Mouse (Mus musculus) intestine, embryonic 16.5 days (tissue): ENCODE measurements around the gene Abcc10. TPM values are rescaled to one million over a fixed set of nuclear protein-coding genes. Genes with fewer than 3 reads are reported as not detected.

ENCODE experiments used
- ATAC-seq: fragments of 200-750 bp; cut with Nextera tagmentation; 2 replicates; pipeline ENCODE4 v1.8.0; 2017; ENCODE audit warnings: moderate TSS enrichment, moderate library complexity
- H3K27ac ChIP-seq: fragments of 300-500 bp; sonication (generic); 2 replicates; pipeline ENCODE4 v1.5.1; 2014; ENCODE audit warnings: mild to moderate bottlenecking, low read length
- H3K27me3 ChIP-seq: fragments of 300-500 bp; sonication (generic); replicated peaks from 2 replicates; pipeline ENCODE4 v1.6.1; 2014; ENCODE audit warnings: low read length, control low read depth, mixed read lengths; ENCODE audit not compliant: control insufficient read depth, insufficient read depth
- H3K36me3 ChIP-seq: fragments of 300-500 bp; sonication (generic); 2 replicates; pipeline ENCODE4 v1.6.1; 2014; ENCODE audit warnings: low read length, control low read depth; ENCODE audit not compliant: control insufficient read depth, insufficient read depth
- H3K4me1 ChIP-seq: fragments of 300-500 bp; sonication (generic); 2 replicates; pipeline ENCODE4 v1.6.1; 2014; ENCODE audit warnings: low read length, control low read depth, mixed read lengths; ENCODE audit not compliant: control insufficient read depth, insufficient read depth
- H3K4me2 ChIP-seq: fragments of 300-500 bp; sonication (generic); 2 replicates; pipeline ENCODE4 v1.6.1; 2014; ENCODE audit warnings: low read depth, low read length, control low read depth
- H3K4me3 ChIP-seq: fragments of 300-500 bp; sonication (generic); 2 replicates; pipeline ENCODE4 v1.5.1; 2014; ENCODE audit warnings: mild to moderate bottlenecking, low read length
- H3K9ac ChIP-seq: fragments of 300-500 bp; sonication (generic); 2 replicates; pipeline ENCODE4 v1.6.1; 2014; ENCODE audit warnings: low read depth, low read length
- H3K9me3 ChIP-seq: fragments of 300-500 bp; sonication (generic); 2 replicates; pipeline ENCODE4 v1.6.1; 2016; ENCODE audit warnings: low read length, control low read depth; ENCODE audit not compliant: control insufficient read depth
- WGBS: fragments of 180-500 bp; shearing (Covaris S2); extraction: QIAGEN DNeasy Blood & Tissue Kit; methylation state at CpG from one replicate; pipeline ENCODE4 v1.1.7; 2014; 5-methylcytosine and 5-hydroxymethylcytosine counted together
- polyA plus RNA-seq: library from polyadenylated mRNA; unstranded; fragments of >200 nt; fragmentation: Nextera tagmentation; extraction: Ambion mirVana; gene quantifications from 2 replicates; pipeline ENCODE4 v1.2.1, GENCODE M21; 2015

The Abcc10 gene
- polyA plus RNA-seq, 1 experiment from 2014 or later: 7.9 TPM

GRCm38 (mm10) chr17:46253452-46254084 is 74.6 kb downstream of the Abcc10 start, which contains the start of gene Lrrc73:
Gene Lrrc73 (plus strand): TSS chr17:46253531.
- peaks cover 16% of the 10 kb centered on the region for H3K27me3 ChIP-seq
- ATAC-seq: peak; percentile 84
- peak within 1 kb of the TSS; percentile 100 for H3K4me2 ChIP-seq
- no peaks in the 10 kb centered on the region for H3K9me3 ChIP-seq
- peak within 1 kb of the TSS; percentile 71 for H3K4me3 ChIP-seq
- peaks cover 23% of the 10 kb centered on the region for H3K4me1 ChIP-seq
- peaks cover 30% of the 10 kb centered on the region; the same call in 1 of the 2 replicates for H3K36me3 ChIP-seq
- peak within 1 kb of the TSS; percentile 66 for H3K9ac ChIP-seq
- 1% methylated on average over 48 of the region's 48 CpGs for WGBS
- H3K27ac ChIP-seq: no peak within 1 kb of the TSS

Other genes starting within 250 kb of the Abcc10 start
- gene Mrps18a, start 217.4 kb downstream of the Abcc10 start, polyA plus RNA-seq: 159 and 164 TPM in 2 replicates
- gene Rsph9, start 184.1 kb downstream of the Abcc10 start, polyA plus RNA-seq: 6.4 and 8.8 TPM in 2 replicates
- 35.4 and 37.1 TPM in 2 replicates for gene Mad2l1bp, start 174.8 kb downstream of the Abcc10 start, polyA plus RNA-seq
- 25.3 and 29.2 TPM in 2 replicates for gene Gtpbp2, start 167.3 kb downstream of the Abcc10 start, polyA plus RNA-seq
- gene Polh, start 125.7 kb downstream of the Abcc10 start, polyA plus RNA-seq: 9.9 and 11.1 TPM in 2 replicates
- gene Xpo5, start 125.6 kb downstream of the Abcc10 start, polyA plus RNA-seq: 24.8 and 26.7 TPM in 2 replicates
- 64.5 and 69.5 TPM in 2 replicates for gene Polr1c, start 80.3 kb downstream of the Abcc10 start, polyA plus RNA-seq
- 122 and 123 TPM in 2 replicates for gene Yipf3, start 80.3 kb downstream of the Abcc10 start, polyA plus RNA-seq
- gene Lrrc73, start 74.8 kb downstream of the Abcc10 start, polyA plus RNA-seq: 0.43 and 0.75 TPM in 2 replicates
- 27.0 and 29.6 TPM in 2 replicates for gene Tjap1, start 45.3 kb downstream of the Abcc10 start, polyA plus RNA-seq
- 0.54 and 0.69 TPM in 2 replicates for gene Dlk2, start 30.9 kb downstream of the Abcc10 start, polyA plus RNA-seq
- gene Zfp318, start 55.4 kb upstream of the Abcc10 start, polyA plus RNA-seq: 2.3 and 2.8 TPM in 2 replicates
- gene Crip3, start 100.6 kb upstream of the Abcc10 start, polyA plus RNA-seq: 0.16 and 0.35 TPM in 2 replicates
- not detected in 2 replicates for gene Slc22a7, start 110.1 kb upstream of the Abcc10 start, polyA plus RNA-seq
- 0.15 and 0.16 TPM in 2 replicates for gene Ttbk1, start 159.3 kb upstream of the Abcc10 start, polyA plus RNA-seq
- gene Dnph1, start 168.4 kb upstream of the Abcc10 start, polyA plus RNA-seq: 40.4 and 45.1 TPM in 2 replicates
- 2.8 and 3.0 TPM in 2 replicates for gene Cul9, start 218.0 kb upstream of the Abcc10 start, polyA plus RNA-seq
- gene Srf, start 227.8 kb upstream of the Abcc10 start, polyA plus RNA-seq: 4.9 and 5.9 TPM in 2 replicates